Mouse (Mus musculus) NIH3T3 (cell line): Measurements from ENCODE around the gene Tlr8.

Experiments
- DNase-seq: peaks from one replicate; pipeline ENCODE4 v3.0.0-alpha.2; 2012; ENCODE audit warnings: low read depth

Gene Tlr8

GRCm38 (mm10) chrX:167205813-167206520 is 58.2 kb downstream of the Tlr8 start:
- DNase-seq: peak; percentile 31

GRCm38 (mm10) chrX:167201365-167201764 is 62.8 kb downstream of the Tlr8 start:
- no peak for DNase-seq

DNA sequence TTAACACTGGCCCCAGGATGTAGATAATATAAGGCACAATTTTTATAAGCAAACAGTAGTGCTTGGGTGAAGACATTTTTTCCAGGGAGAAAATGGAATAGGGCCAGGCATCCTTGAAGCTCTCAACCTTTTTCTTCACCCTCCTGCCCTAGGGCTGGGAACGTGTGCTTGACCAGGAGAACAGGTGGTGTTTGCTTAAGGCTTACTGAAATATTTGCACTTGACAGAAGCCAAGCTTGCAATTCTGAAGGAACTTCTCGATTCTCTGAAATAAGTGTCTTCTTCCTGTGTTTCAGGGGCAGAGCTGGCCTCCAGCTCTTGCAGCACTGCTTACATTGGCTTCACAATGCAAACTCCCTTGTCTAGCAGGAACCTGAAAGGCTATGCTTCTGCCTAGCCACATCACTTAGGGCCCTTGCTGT is 68.9 kb downstream of the Tlr8 start:
- no peak for DNase-seq
